Mouse (Mus musculus) embryonic facial prominence, embryonic 15.5 days (tissue): ENCODE measurements around the gene Ube2m. TPM values are rescaled to one million over a fixed set of nuclear protein-coding genes. Genes with fewer than 3 reads are reported as not detected.

Source experiments
- ATAC-seq: fragments of 200-750 bp; cut with Nextera tagmentation; 2 replicates; pipeline ENCODE4 v1.8.0; 2017; ENCODE audit warnings: low read depth, moderate TSS enrichment; ENCODE audit not compliant: insufficient number of reproducible peaks, low FRiP score, low TSS enrichment
- H3K27ac ChIP-seq: fragments of 300-500 bp; sonication (generic); replicated peaks from 2 replicates; pipeline ENCODE4 v1.5.1; 2015; ENCODE audit warnings: mild to moderate bottlenecking, inconsistent platforms
- H3K27me3 ChIP-seq: fragments of 300-500 bp; sonication (generic); 2 replicates; pipeline ENCODE4 v1.6.1; 2015; ENCODE audit warnings: inconsistent platforms
- H3K36me3 ChIP-seq: fragments of 300-500 bp; sonication (generic); 2 replicates; pipeline ENCODE4 v1.6.1; 2015; ENCODE audit warnings: mild to moderate bottlenecking, inconsistent platforms
- H3K4me1 ChIP-seq: fragments of 300-500 bp; sonication (generic); 2 replicates; pipeline ENCODE4 v1.6.1; 2015; ENCODE audit warnings: inconsistent platforms
- H3K4me2 ChIP-seq: fragments of 300-500 bp; sonication (generic); replicated peaks from 2 replicates; pipeline ENCODE4 v1.6.1; 2015; ENCODE audit warnings: mild to moderate bottlenecking, inconsistent platforms
- H3K4me3 ChIP-seq: fragments of 300-500 bp; sonication (generic); replicated peaks from 2 replicates; pipeline ENCODE4 v1.5.1; 2015; ENCODE audit warnings: mild to moderate bottlenecking, inconsistent platforms
- H3K9ac ChIP-seq: fragments of 300-500 bp; sonication (generic); 2 replicates; pipeline ENCODE4 v1.6.1; 2015; ENCODE audit warnings: inconsistent platforms
- H3K9me3 ChIP-seq: fragments of 300-500 bp; sonication (generic); replicated peaks from 2 replicates; pipeline ENCODE4 v1.6.1; 2016; ENCODE audit warnings: inconsistent platforms
- WGBS: fragments of 180-500 bp; shearing (Covaris S2); methylation state at CpG from one replicate; pipeline ENCODE4 v1.1.7; 2015; 5-methylcytosine and 5-hydroxymethylcytosine counted together
- polyA plus RNA-seq: library from polyadenylated mRNA; unstranded; fragments of >200 nt; fragmentation: Nextera tagmentation; extraction: Ambion mirVana; gene quantifications from 2 replicates; pipeline ENCODE4 v1.2.1, GENCODE M21; 2015

The Ube2m gene
- polyA plus RNA-seq, 1 experiment from 2014 or later = 127 TPM

DNA sequence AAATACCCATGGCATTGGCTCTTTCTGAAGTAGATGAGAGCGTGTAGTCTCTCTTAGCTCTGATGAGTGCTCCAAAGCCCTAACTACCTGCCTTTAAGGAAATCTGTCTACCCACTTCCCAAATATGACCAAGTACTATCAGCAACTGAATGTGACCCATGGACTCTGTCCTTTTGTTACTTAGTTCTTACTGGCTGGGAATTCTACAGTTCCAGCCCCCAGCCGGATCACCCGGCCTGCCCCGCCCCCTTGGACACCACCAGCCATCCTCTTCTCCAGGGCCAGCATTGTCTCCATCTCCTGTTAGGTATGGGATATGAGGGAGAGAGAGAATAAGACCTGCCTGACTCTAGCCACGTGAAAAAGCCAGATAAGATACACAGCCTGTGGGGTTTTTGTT, 40.0 kb downstream of the Ube2m start, which contains the start of gene Slc27a5:
Gene Slc27a5, minus strand, starts transcription at position 140 of the 400 bp plus-strand sequence.
- Histone ChIP-seq H3K9me3 (no peaks in the 10 kb centered on the region), H3K36me3 (no peaks in the 10 kb centered on the region), H3K9ac (no peak within 1 kb of the TSS), H3K27ac (no peak within 1 kb of the TSS), H3K4me2 (no peak within 1 kb of the TSS), H3K4me1 (no peaks in the 10 kb centered on the region), H3K27me3 (no peaks in the 10 kb centered on the region), H3K4me3 (no peak within 1 kb of the TSS)
- no peak for ATAC-seq
- 72% methylated on average over 5 of the region's 5 CpGs for WGBS

DNA sequence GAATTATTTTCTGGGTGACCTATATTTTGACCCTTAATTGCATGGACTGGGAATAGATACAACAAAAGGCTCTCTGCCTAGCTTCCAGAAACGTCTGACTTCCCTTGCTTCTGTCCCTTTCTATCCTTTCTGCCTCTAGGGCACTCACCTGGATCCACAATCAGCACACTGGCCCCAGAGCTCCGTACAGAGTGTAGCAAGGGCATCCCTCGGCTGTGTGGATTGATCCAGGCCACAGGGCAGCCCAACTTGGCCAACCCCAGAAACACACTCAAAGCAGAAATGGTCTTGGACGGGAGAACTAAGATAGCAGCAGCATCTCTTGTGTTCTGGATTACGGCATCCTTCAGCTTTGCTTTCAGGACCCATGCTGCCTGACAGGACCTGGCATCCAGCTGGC, 40.8 kb downstream of the Ube2m start:
- WGBS = 59% methylated on average over 5 of the region's 5 CpGs
- Histone ChIP-seq H3K4me3 (no peak overlapping the region), H3K4me2 (no peak overlapping the region), H3K27me3 (no peaks in the 10 kb centered on the region), H3K4me1 (no peaks in the 10 kb centered on the region), H3K27ac (no peak overlapping the region), H3K9ac (no peak overlapping the region), H3K9me3 (no peaks in the 10 kb centered on the region), H3K36me3 (no peaks in the 10 kb centered on the region)
- ATAC-seq = no peak

DNA sequence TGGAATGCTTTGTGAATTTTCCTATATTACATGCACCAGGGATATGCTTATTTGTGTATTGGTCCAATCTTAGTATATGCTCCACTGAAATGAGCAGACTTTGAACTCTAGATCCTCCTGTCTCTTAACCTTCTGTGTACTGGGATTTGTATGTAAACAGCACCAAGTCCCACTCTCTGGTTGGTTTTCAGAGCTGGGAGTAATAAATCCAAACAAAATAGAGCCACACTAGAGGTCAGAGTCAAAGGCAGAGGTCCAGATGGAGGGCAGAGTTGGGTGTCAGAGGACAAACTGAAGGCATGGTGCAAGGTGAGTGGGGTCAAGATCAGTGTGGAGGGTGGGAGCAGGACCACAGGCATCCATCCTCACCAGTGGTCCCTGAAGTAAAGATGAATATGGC, 42.2 kb downstream of the Ube2m start:
- Histone ChIP-seq H3K4me2 (no peak overlapping the region), H3K9ac (no peak overlapping the region), H3K4me3 (no peak overlapping the region), H3K27me3 (no peaks in the 10 kb centered on the region), H3K4me1 (no peaks in the 10 kb centered on the region), H3K9me3 (no peaks in the 10 kb centered on the region), H3K36me3 (no peaks in the 10 kb centered on the region), H3K27ac (no peak overlapping the region)
- no peak for ATAC-seq

- no peak overlapping the region for H3K4me2 ChIP-seq
- H3K27ac ChIP-seq = no peak overlapping the region
- 91% methylated on average over 10 of the region's 10 CpGs for WGBS
- ATAC-seq = no peak
- H3K9me3 ChIP-seq = no peaks in the 10 kb centered on the region
- H3K27me3 ChIP-seq = no peaks in the 10 kb centered on the region
- no peaks in the 10 kb centered on the region for H3K4me1 ChIP-seq
- H3K36me3 ChIP-seq = no peaks in the 10 kb centered on the region
- no peak overlapping the region for H3K9ac ChIP-seq
- no peak overlapping the region for H3K4me3 ChIP-seq
Measured at GRCm38 (mm10) chr7:12993148-12993547, 44.9 kb downstream of the Ube2m start.

DNA sequence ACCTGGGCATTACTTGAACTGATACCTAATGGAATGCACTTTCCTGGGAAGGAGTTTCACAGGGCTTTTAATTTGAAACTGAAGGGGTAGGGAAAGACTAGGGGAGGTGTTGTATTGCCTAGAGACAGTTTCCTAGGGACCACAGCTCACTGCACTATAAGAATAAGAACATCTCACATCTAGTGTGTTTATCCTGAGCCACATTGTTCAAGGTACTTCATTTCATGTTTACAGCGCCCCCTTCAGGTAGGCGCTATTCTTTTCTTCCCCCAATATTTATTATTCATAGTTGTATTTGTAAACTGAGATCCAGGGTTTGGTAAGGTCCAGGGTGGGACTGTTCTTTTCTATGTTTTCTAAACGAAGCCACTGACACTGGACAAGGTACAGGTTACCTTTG, 45.9 kb downstream of the Ube2m start:
- 7% methylated on average over 3 of the region's 3 CpGs for WGBS
- no peaks in the 10 kb centered on the region for H3K9me3 ChIP-seq
- H3K27ac ChIP-seq = no peak overlapping the region
- no peaks in the 10 kb centered on the region for H3K4me1 ChIP-seq
- H3K4me2 ChIP-seq = no peak overlapping the region
- ATAC-seq = no peak
- no peak overlapping the region for H3K9ac ChIP-seq
- no peaks in the 10 kb centered on the region for H3K36me3 ChIP-seq
- H3K27me3 ChIP-seq = no peaks in the 10 kb centered on the region
- no peak overlapping the region for H3K4me3 ChIP-seq

DNA sequence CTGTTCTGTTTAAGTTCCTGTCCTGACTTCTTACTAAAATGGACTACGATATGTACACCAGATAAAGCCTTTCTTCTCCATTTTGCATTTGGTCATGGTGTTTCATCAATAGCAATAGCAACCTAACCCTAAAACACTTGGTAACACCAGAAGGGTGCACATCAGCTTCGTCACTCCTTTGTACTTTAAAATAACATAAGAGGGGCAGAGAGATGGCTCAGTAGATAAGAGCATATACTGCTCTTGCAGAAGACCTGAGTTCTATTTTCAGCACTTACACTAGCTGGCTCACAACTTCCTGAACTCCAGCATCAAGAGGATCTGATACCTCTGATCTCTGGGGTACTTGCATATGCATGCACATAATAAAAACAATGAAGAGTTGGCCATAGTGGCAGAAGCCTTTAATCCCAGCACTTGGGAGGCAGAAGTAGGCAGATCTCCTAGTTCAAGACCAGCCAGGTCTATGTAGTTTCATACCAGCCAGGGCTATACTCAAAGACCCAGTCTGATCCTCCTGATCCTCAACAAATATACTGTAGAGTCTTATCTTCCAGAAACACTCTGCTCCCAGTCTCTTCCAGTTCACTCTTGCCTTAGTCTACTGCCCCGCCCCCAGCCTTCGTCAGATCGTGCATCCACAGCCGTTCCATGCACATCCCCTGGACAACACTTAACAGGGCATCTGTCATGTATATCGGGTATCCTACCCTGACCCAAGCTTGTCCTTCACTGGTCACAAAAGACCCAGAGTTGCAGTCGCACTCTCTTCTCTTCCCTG, 50.5 kb downstream of the Ube2m start:
- no peaks in the 10 kb centered on the region for H3K9me3 ChIP-seq
- no peak for ATAC-seq
- WGBS = 77% methylated on average over 8 of the region's 8 CpGs

GRCm38 (mm10) chr7:12986906-12987305, 51.2 kb downstream of the Ube2m start:
- H3K4me2 ChIP-seq = no peak overlapping the region
- H3K9ac ChIP-seq = no peak overlapping the region
- no peak for ATAC-seq
- H3K27me3 ChIP-seq = no peaks in the 10 kb centered on the region
- no peaks in the 10 kb centered on the region for H3K36me3 ChIP-seq
- H3K9me3 ChIP-seq = no peaks in the 10 kb centered on the region
- 86% methylated on average over 8 of the region's 8 CpGs for WGBS
- H3K4me3 ChIP-seq = no peak overlapping the region
- no peaks in the 10 kb centered on the region for H3K4me1 ChIP-seq
- no peak overlapping the region for H3K27ac ChIP-seq

More for the DNA sequence above, 50.5 kb downstream of the Ube2m start:
- Histone ChIP-seq H3K36me3 (no peaks in the 10 kb centered on the region), H3K4me1 (no peaks in the 10 kb centered on the region), H3K9ac (no peak overlapping the region), H3K4me2 (no peak overlapping the region), H3K27ac (no peak overlapping the region), H3K4me3 (no peak overlapping the region), H3K27me3 (no peaks in the 10 kb centered on the region)

- H3K4me2 ChIP-seq = no peak overlapping the region
- no peaks in the 10 kb centered on the region for H3K4me1 ChIP-seq
- no peaks in the 10 kb centered on the region for H3K9me3 ChIP-seq
- H3K9ac ChIP-seq = no peak overlapping the region
- H3K27me3 ChIP-seq = no peaks in the 10 kb centered on the region
- H3K27ac ChIP-seq = no peak overlapping the region
- no peak overlapping the region for H3K4me3 ChIP-seq
- ATAC-seq = no peak
- no peaks in the 10 kb centered on the region for H3K36me3 ChIP-seq
- 87% methylated on average over 1 of the region's 1 CpGs for WGBS
Measured at GRCm38 (mm10) chr7:12985724-12986123, 52.4 kb downstream of the Ube2m start.

Other genes with a start within 250 kb of the Ube2m start
- gene Zscan18, start 234.6 kb downstream of the Ube2m start, polyA plus RNA-seq = 8.8 and 10.4 TPM in 2 replicates
- gene Zfp329, start 219.4 kb downstream of the Ube2m start, polyA plus RNA-seq = 14.7 and 15.5 TPM in 2 replicates
- gene Zfp110, start 203.5 kb downstream of the Ube2m start, polyA plus RNA-seq = 36.6 and 39.7 TPM in 2 replicates
- 5.0 and 5.1 TPM in 2 replicates for gene Zfp128, start 157.1 kb downstream of the Ube2m start, polyA plus RNA-seq
- 17.5 and 17.7 TPM in 2 replicates for gene Zscan22, start 140.5 kb downstream of the Ube2m start, polyA plus RNA-seq
- 1,070 and 1,140 TPM in 2 replicates for gene Rps5, start 116.0 kb downstream of the Ube2m start, polyA plus RNA-seq
- gene Rnf225, start 110.9 kb downstream of the Ube2m start, polyA plus RNA-seq = 2.6 and 2.8 TPM in 2 replicates
- 12.9 and 14.0 TPM in 2 replicates for gene Zfp324, start 72.4 kb downstream of the Ube2m start, polyA plus RNA-seq
- gene Zfp446, start 60.4 kb downstream of the Ube2m start, polyA plus RNA-seq = 8.6 and 10.7 TPM in 2 replicates
- 0.20 TPM in 1 of 2 replicates, not detected in the other for gene Slc27a5, start 40.1 kb downstream of the Ube2m start, polyA plus RNA-seq
- 279 and 290 TPM in 2 replicates for gene Trim28, start 39.2 kb downstream of the Ube2m start, polyA plus RNA-seq
- gene Zbtb45, start 28.2 kb downstream of the Ube2m start, polyA plus RNA-seq = 26.0 and 29.4 TPM in 2 replicates
- 179 and 184 TPM in 2 replicates for gene Chmp2a, start 3.5 kb downstream of the Ube2m start, polyA plus RNA-seq
- gene Mzf1, start 16.5 kb upstream of the Ube2m start, polyA plus RNA-seq = 4.4 and 4.6 TPM in 2 replicates
- not detected in 2 replicates for gene Vmn1r85, start 56.9 kb upstream of the Ube2m start, polyA plus RNA-seq
- gene Vmn1r86, start 81.6 kb upstream of the Ube2m start, polyA plus RNA-seq = not detected in 2 replicates
- 0.04 TPM in 1 of 2 replicates, not detected in the other for gene Vmn1r87, start 101.9 kb upstream of the Ube2m start, polyA plus RNA-seq
- gene Vmn1r88, start 121.3 kb upstream of the Ube2m start, polyA plus RNA-seq = 0.03 TPM in 1 of 2 replicates, not detected in the other
- not detected in 2 replicates for gene Vmn1r89, start 174.7 kb upstream of the Ube2m start, polyA plus RNA-seq
- gene Lig1, start 239.0 kb upstream of the Ube2m start, polyA plus RNA-seq = 82.4 and 84.8 TPM in 2 replicates
- 10.7 TPM in 2 replicates for gene Zswim9, start 240.4 kb upstream of the Ube2m start, polyA plus RNA-seq